Mouse (Mus musculus): ENCODE results near the gene Nrxn3. TPM values are rescaled to one million over a fixed set of nuclear protein-coding genes. Genes with fewer than 3 reads are reported as not detected.

The Nrxn3 gene
- polyA plus RNA-seq, 1 experiment = 5.4 TPM

GRCm38 (mm10) chr12:88774666-88775065 is 52.0 kb downstream of the Nrxn3 start:
- TF ChIP-seq POLR2A (IDR thresholded peaks at IDR 0.05; ENCODE audit: control insufficient read depth, low read depth, low read length) (no peak), CTCF (IDR thresholded peaks at IDR 0.05; ENCODE audit: control insufficient read depth, insufficient read depth, insufficient replicate concordance, low read depth, low read length) (no peak)
- H3K36me3 ChIP-seq (ENCODE audit: control insufficient read depth, insufficient read depth, low read length) = no peaks in the 10 kb centered on the region
- no peaks in the 10 kb centered on the region for H3K27me3 ChIP-seq (ENCODE audit: control insufficient read depth, insufficient read depth, low read length)
- H3K27ac ChIP-seq (ENCODE audit: control insufficient read depth, insufficient read depth, low read depth, low read length) = no peak overlapping the region
- no peak overlapping the region for H3K4me3 ChIP-seq (ENCODE audit: control insufficient read depth, low read depth, low read length)
- H3K4me1 ChIP-seq (ENCODE audit: control insufficient read depth, insufficient read depth, low read length) = no peaks in the 10 kb centered on the region

DNA sequence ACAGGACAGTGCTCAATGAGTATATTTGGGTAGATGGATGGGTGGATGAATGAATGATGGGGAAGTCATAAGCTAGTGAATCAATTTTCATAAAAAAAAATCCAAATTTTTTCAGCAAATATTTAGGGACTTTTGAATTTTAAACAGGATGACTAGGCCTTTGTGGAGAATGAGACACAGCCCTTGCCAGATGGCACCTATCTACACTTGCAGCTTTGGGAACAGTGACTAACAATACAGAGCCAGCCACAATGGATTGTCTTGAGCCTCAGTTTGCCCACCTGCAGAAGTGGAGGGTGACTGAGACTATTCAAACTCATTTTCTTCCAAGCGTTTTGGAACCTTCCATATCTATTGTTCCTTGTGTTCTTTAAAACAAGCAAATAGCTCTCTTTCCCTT is 55.4 kb downstream of the Nrxn3 start:
- TF ChIP-seq CTCF (IDR thresholded peaks at IDR 0.05; ENCODE audit: control insufficient read depth, insufficient read depth, insufficient replicate concordance, low read depth, low read length) (no peak), POLR2A (IDR thresholded peaks at IDR 0.05; ENCODE audit: control insufficient read depth, low read depth, low read length) (no peak)
- H3K4me1 ChIP-seq (ENCODE audit: control insufficient read depth, insufficient read depth, low read length) = no peaks in the 10 kb centered on the region
- H3K4me3 ChIP-seq (ENCODE audit: control insufficient read depth, low read depth, low read length) = no peak overlapping the region
- H3K27me3 ChIP-seq (ENCODE audit: control insufficient read depth, insufficient read depth, low read length) = no peaks in the 10 kb centered on the region
- H3K27ac ChIP-seq (ENCODE audit: control insufficient read depth, insufficient read depth, low read depth, low read length) = no peak overlapping the region
- no peaks in the 10 kb centered on the region for H3K36me3 ChIP-seq (ENCODE audit: control insufficient read depth, insufficient read depth, low read length)

DNA sequence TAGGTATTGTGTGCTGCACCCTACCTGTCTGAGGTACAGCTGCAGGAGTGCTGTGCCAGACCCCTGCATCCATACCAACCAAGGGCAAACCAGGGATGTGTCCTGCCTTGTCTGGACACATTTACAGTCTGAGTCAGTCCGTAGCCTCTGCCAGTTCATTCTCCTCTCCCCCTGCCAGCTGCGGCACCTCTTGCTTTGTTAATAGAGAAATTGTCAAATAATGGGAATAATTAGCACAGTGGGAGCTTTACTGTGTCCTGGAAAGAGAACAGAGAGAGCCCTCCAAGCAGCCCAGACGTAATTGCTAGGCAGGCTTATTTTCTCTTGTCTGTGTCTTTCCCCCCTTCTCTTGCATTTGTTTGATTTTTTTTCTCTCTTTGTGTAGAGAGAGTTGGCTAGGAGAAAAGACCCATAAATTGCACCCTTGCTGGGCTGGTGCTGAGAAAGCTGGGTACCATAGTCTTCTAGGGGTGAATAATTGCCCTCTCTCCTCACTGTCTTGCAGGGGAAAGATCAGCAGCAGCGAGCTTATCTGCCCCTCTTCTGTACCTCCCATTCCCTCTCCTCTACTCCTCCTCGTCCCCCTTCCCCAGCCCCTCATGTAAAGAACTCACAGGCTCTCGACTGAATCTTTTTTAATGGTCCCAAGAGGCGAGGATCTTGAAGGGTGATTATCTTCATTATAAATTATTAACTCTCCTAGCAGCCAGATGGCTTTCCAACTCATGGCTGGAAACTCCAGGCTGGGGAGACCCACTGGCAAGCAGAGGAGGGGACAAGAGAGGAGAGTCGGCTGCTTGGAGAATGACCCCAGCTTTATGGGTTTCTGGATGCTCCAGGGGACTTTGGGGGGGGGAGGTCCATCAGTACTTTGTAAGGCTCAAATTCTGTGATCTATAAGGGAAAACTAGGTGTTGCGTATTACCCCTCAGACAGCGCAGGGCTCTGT is 61.8 kb downstream of the Nrxn3 start:
- H3K27ac ChIP-seq (ENCODE audit: control insufficient read depth, insufficient read depth, low read depth, low read length) = no peak overlapping the region
- no peaks in the 10 kb centered on the region for H3K4me1 ChIP-seq (ENCODE audit: control insufficient read depth, insufficient read depth, low read length)
- no peak for TF ChIP-seq CTCF (IDR thresholded peaks at IDR 0.05; ENCODE audit: control insufficient read depth, insufficient read depth, insufficient replicate concordance, low read depth, low read length)
- no peak for TF ChIP-seq POLR2A (IDR thresholded peaks at IDR 0.05; ENCODE audit: control insufficient read depth, low read depth, low read length)
- H3K4me3 ChIP-seq (ENCODE audit: control insufficient read depth, low read depth, low read length) = no peak overlapping the region
- H3K27me3 ChIP-seq (ENCODE audit: control insufficient read depth, insufficient read depth, low read length) = no peaks in the 10 kb centered on the region
- no peaks in the 10 kb centered on the region for H3K36me3 ChIP-seq (ENCODE audit: control insufficient read depth, insufficient read depth, low read length)

GRCm38 (mm10) chr12:88793314-88793713 is 70.6 kb downstream of the Nrxn3 start:
- Histone ChIP-seq H3K4me1 (ENCODE audit: control insufficient read depth, insufficient read depth, low read length) (no peaks in the 10 kb centered on the region), H3K4me3 (ENCODE audit: control insufficient read depth, low read depth, low read length) (no peak overlapping the region), H3K36me3 (ENCODE audit: control insufficient read depth, insufficient read depth, low read length) (no peaks in the 10 kb centered on the region), H3K27ac (ENCODE audit: control insufficient read depth, insufficient read depth, low read depth, low read length) (no peak overlapping the region), H3K27me3 (ENCODE audit: control insufficient read depth, insufficient read depth, low read length) (no peaks in the 10 kb centered on the region)
- no peak for TF ChIP-seq POLR2A (IDR thresholded peaks at IDR 0.05; ENCODE audit: control insufficient read depth, low read depth, low read length)
- no peak for TF ChIP-seq CTCF (IDR thresholded peaks at IDR 0.05; ENCODE audit: control insufficient read depth, insufficient read depth, insufficient replicate concordance, low read depth, low read length)

- TF ChIP-seq CTCF (IDR thresholded peaks at IDR 0.05; ENCODE audit: control insufficient read depth, insufficient read depth, insufficient replicate concordance, low read depth, low read length) (no peak), POLR2A (IDR thresholded peaks at IDR 0.05; ENCODE audit: control insufficient read depth, low read depth, low read length) (no peak)
- no peaks in the 10 kb centered on the region for H3K4me1 ChIP-seq (ENCODE audit: control insufficient read depth, insufficient read depth, low read length)
- H3K27me3 ChIP-seq (ENCODE audit: control insufficient read depth, insufficient read depth, low read length) = no peaks in the 10 kb centered on the region
- H3K4me3 ChIP-seq (ENCODE audit: control insufficient read depth, low read depth, low read length) = no peak overlapping the region
- H3K27ac ChIP-seq (ENCODE audit: control insufficient read depth, insufficient read depth, low read depth, low read length) = no peak overlapping the region
- no peaks in the 10 kb centered on the region for H3K36me3 ChIP-seq (ENCODE audit: control insufficient read depth, insufficient read depth, low read length)
These were observed 78.4 kb downstream of the Nrxn3 start for GRCm38 (mm10) chr12:88800990-88801655.

DNA sequence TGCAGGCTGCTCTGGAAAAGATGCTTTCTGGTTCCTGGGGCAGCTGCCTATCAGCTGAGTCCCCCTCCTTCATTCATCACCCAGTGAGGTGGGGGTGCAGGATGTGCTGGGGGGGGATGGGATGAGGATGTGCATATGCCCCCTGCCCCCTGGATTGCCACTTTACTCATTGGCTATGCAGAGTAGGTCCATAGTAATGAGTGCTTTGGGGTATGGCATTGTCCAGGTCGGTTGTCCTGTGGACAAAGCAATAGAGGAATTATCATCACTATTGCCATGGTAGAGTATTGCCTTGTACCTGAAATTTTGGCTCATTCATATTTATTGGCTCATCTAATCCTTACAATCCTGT is 79.0 kb downstream of the Nrxn3 start:
- H3K36me3 ChIP-seq (ENCODE audit: control insufficient read depth, insufficient read depth, low read length) = no peaks in the 10 kb centered on the region
- H3K27ac ChIP-seq (ENCODE audit: control insufficient read depth, insufficient read depth, low read depth, low read length) = no peak overlapping the region
- H3K4me1 ChIP-seq (ENCODE audit: control insufficient read depth, insufficient read depth, low read length) = no peaks in the 10 kb centered on the region
- no peaks in the 10 kb centered on the region for H3K27me3 ChIP-seq (ENCODE audit: control insufficient read depth, insufficient read depth, low read length)
- TF ChIP-seq POLR2A (IDR thresholded peaks at IDR 0.05; ENCODE audit: control insufficient read depth, low read depth, low read length) = no peak
- TF ChIP-seq CTCF (IDR thresholded peaks at IDR 0.05; ENCODE audit: control insufficient read depth, insufficient read depth, insufficient replicate concordance, low read depth, low read length) = no peak
- H3K4me3 ChIP-seq (ENCODE audit: control insufficient read depth, low read depth, low read length) = no peak overlapping the region

DNA sequence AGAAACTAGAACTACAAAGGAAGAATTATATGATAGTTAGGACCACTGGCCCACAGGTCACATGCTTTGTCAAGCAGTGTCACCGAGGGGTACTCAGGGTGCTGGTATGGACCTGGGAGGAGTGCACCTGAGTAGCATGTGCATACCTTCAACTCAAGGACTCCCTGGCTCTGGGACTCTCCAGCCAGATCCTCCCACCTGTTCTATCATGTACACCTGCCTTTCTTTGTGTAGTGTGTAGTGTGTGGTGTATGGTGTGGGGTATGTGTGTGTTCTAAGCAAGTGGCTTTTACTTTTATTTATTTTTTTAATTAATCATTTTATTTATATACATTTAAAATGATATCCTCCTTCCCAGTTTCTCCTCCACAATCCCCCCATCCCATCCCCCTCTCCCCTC is 86.3 kb downstream of the Nrxn3 start:
- no peak for TF ChIP-seq CTCF (IDR thresholded peaks at IDR 0.05; ENCODE audit: control insufficient read depth, insufficient read depth, insufficient replicate concordance, low read depth, low read length)
- TF ChIP-seq POLR2A (IDR thresholded peaks at IDR 0.05; ENCODE audit: control insufficient read depth, low read depth, low read length) = no peak
- Histone ChIP-seq H3K4me3 (ENCODE audit: control insufficient read depth, low read depth, low read length) (no peak overlapping the region), H3K27me3 (ENCODE audit: control insufficient read depth, insufficient read depth, low read length) (no peaks in the 10 kb centered on the region), H3K36me3 (ENCODE audit: control insufficient read depth, insufficient read depth, low read length) (no peaks in the 10 kb centered on the region), H3K27ac (ENCODE audit: control insufficient read depth, insufficient read depth, low read depth, low read length) (no peak overlapping the region), H3K4me1 (ENCODE audit: control insufficient read depth, insufficient read depth, low read length) (no peaks in the 10 kb centered on the region)
